Mouse (Mus musculus): Measurements from ENCODE around the gene Cops4.

DNA sequence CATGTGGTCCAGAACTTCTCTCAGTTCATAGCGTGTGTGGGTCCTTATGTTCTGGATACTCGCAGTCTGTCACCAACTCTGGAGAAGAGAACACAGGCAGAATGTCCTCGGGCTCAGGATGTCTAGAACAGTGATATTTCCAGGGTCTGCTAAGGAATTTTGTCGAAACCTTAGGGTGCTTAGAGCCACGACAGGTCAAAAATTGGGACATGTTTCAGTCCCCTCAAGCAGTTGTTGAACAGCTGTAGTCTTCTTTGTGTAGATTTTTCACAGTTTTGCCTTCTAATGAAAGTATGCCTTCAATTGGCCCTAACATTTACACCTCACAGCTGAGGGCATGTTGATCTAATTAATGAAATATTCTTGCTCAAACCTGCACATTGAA is 910 bp downstream of the Cops4 start:
- TF ChIP-seq CTCF (IDR thresholded peaks at IDR 0.05; ENCODE audit: extremely low read depth, insufficient read depth, low read length) (no peak), POLR2A (IDR thresholded peaks at IDR 0.05; ENCODE audit: extremely low read depth, insufficient read depth, low read length) (no peak)

All from cortical plate, adult 2 months (tissue).